Mouse (Mus musculus): Measurements from ENCODE around the gene Gm609.

DNA sequence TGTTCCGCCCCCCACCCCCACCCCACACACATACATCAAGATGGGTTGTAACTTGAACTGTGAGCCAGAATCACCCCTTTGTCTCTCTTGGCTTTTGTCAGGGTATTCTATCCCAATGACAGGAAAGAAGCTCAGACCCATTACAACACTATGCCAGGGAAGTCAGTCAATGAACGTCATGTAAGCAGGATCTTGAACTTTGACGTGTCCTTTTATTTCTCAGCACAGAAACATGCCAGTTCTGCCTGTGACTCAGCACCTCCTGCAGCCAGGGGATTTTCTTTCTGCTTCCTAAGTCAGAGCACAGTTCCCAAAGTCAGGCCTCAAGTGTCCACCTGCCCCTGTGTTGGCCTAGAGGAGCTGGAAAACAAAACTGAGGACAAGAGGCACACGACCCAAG, 115.4 kb downstream of the Gm609 start:
- TF ChIP-seq CTCF (IDR thresholded peaks at IDR 0.05; ENCODE audit: extremely low read depth, insufficient read depth, low read length) (no peak), POLR2A (IDR thresholded peaks at IDR 0.05; ENCODE audit: extremely low read depth, insufficient read depth, low read length) (no peak)

All from cortical plate, adult 2 months (tissue).